Mouse (Mus musculus): ENCODE results near the gene Dnttip2.

The Dnttip2 gene

DNA sequence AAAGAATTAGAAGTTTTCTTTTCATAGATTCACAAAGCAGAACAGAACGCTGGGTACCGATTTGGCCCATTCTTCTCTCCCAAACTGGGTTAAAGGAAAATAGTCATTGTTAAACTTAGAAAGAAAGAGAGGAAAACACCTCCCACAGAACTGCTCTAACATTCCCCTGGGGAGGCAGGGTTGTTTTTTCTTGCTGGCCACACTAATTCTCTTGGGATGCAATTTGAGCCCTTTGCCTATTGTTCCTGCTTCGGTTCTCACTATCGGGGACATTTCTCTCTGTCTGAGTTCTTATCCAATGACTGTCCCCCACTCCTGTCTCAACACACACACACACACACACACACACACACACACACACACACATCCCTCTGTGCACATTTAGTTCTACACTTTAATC is 59.3 kb downstream of the Dnttip2 start:
- DNase-seq: no peak

GRCm38 (mm10) chr3:122333902-122334301 is 59.7 kb downstream of the Dnttip2 start:
- DNase-seq: no peak

GRCm38 (mm10) chr3:122334375-122334774 is 60.2 kb downstream of the Dnttip2 start:
- DNase-seq: no peak

Data from spleen, adult 18-20 months (tissue).